Mouse (Mus musculus): Measurements from ENCODE around the gene Ssbp3.

Gene Ssbp3

GRCm38 (mm10) chr4:106907701-106908425 is 2.6 kb upstream of the Ssbp3 start:
- no peak for DNase-seq (ENCODE audit: low spot score)

GRCm38 (mm10) chr4:106908426-106908809 is 2.1 kb upstream of the Ssbp3 start:
- DNase-seq (ENCODE audit: low spot score) = no peak

GRCm38 (mm10) chr4:106908950-106909751 is 1.4 kb upstream of the Ssbp3 start:
- no peak for DNase-seq (ENCODE audit: low spot score)

GRCm38 (mm10) chr4:106909797-106910196 is 704 bp upstream of the Ssbp3 start:
- DNase-seq (ENCODE audit: low spot score) = no peak

- DNase-seq (ENCODE audit: low spot score) = peak; percentile 91
Observed at GRCm38 (mm10) chr4:106911246-106911801, 823 bp downstream of the Ssbp3 start.

GRCm38 (mm10) chr4:106911951-106912688 is 1.6 kb downstream of the Ssbp3 start:
- no peak for DNase-seq (ENCODE audit: low spot score)

GRCm38 (mm10) chr4:106912689-106913041 is 2.2 kb downstream of the Ssbp3 start:
- no peak for DNase-seq (ENCODE audit: low spot score)

GRCm38 (mm10) chr4:106913411-106914049 is 3.0 kb downstream of the Ssbp3 start:
- DNase-seq (ENCODE audit: low spot score) = no peak

GRCm38 (mm10) chr4:106915265-106915664 is 4.8 kb downstream of the Ssbp3 start:
- no peak for DNase-seq (ENCODE audit: low spot score)

GRCm38 (mm10) chr4:106918263-106918662 is 7.8 kb downstream of the Ssbp3 start:
- DNase-seq (ENCODE audit: low spot score) = no peak

- DNase-seq (ENCODE audit: low spot score) = no peak
Observed at GRCm38 (mm10) chr4:106920119-106920518, 9.6 kb downstream of the Ssbp3 start.

GRCm38 (mm10) chr4:106921375-106922336 is 11.2 kb downstream of the Ssbp3 start:
- peak; percentile 33 for DNase-seq (ENCODE audit: low spot score)

- no peak for DNase-seq (ENCODE audit: low spot score)
Observed at GRCm38 (mm10) chr4:106922919-106923318, 12.4 kb downstream of the Ssbp3 start.

GRCm38 (mm10) chr4:106924175-106924574 is 13.7 kb downstream of the Ssbp3 start:
- DNase-seq (ENCODE audit: low spot score) = no peak

- DNase-seq (ENCODE audit: low spot score) = no peak
Observed at GRCm38 (mm10) chr4:106924888-106925287, 14.4 kb downstream of the Ssbp3 start.

GRCm38 (mm10) chr4:106926401-106926800 is 15.9 kb downstream of the Ssbp3 start:
- DNase-seq (ENCODE audit: low spot score) = no peak

- DNase-seq (ENCODE audit: low spot score) = no peak
Observed at GRCm38 (mm10) chr4:106927034-106927433, 16.5 kb downstream of the Ssbp3 start.

GRCm38 (mm10) chr4:106928961-106929360 is 18.5 kb downstream of the Ssbp3 start:
- DNase-seq (ENCODE audit: low spot score) = no peak

- DNase-seq (ENCODE audit: low spot score) = no peak
Observed at GRCm38 (mm10) chr4:106932583-106932982, 22.1 kb downstream of the Ssbp3 start.

GRCm38 (mm10) chr4:106933813-106934482 is 23.4 kb downstream of the Ssbp3 start:
- DNase-seq (ENCODE audit: low spot score) = no peak

Measured in left cerebral cortex, adult 11 months (tissue).